Mouse (Mus musculus): ENCODE measurements around the gene Kif1b. TPM values are rescaled to one million over a fixed set of nuclear protein-coding genes. Genes with fewer than 3 reads are reported as not detected.
"Not testable (repeated sequence)": the region's sequence is repeated elsewhere in the genome, so short reads cannot be mapped to it uniquely, and the experiment has no call there.

The Kif1b gene
- polyA plus RNA-seq, 1 experiment from 2014 or later, result 41.2 TPM

DNA sequence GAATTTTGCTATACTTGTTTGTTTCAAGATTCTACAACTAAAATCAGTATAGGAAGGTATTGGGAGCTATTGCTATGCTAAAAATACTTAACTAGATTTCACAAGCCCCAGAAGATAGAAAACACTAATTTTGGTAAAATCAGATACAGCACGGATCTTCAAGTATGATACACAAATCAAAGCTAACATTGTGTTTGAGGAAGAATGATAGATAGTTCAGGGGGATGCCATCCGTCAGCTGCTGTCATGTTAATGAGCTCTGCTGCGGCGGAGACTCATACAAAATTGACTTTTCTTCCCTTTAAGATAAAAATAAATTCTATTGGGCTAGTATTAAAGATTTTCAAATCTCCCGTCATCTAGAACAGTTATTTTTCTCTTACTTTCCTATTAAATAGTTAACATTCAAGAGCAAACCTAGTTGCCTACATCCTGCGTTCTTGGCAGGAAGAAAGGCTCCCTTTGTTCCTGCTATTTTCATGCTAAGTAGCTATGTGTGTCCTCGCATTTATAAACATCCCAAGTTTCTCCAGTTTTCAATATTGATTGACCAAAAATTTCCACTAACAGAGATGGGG is 60.8 kb downstream of the Kif1b start:
- no peak for ATAC-seq (ENCODE audit: insufficient number of reproducible peaks, low FRiP score, low TSS enrichment, low read depth)
- Histone ChIP-seq H3K4me3 (replicated peaks) (no peak overlapping the region), H3K4me1 (no peaks in the 10 kb centered on the region), H3K9ac (no peak overlapping the region), H3K9me3 (replicated peaks) (no peaks in the 10 kb centered on the region), H3K27ac (replicated peaks) (no peak overlapping the region), H3K36me3 (peaks cover 69% of the 10 kb centered on the region), H3K4me2 (replicated peaks) (no peak overlapping the region), H3K27me3 (no peaks in the 10 kb centered on the region)
- 75% methylated on average over 7 of the region's 7 CpGs for WGBS

GRCm38 (mm10) chr4:149237011-149237410 is 70.5 kb downstream of the Kif1b start:
- WGBS, result 94% methylated on average over 15 of the region's 15 CpGs
- no peaks in the 10 kb centered on the region for H3K27me3 ChIP-seq
- no peak overlapping the region for H3K9ac ChIP-seq
- H3K36me3 ChIP-seq, result peaks cover 31% of the 10 kb centered on the region
- H3K4me3 ChIP-seq (replicated peaks), result no peak overlapping the region
- H3K4me2 ChIP-seq (replicated peaks), result no peak overlapping the region
- no peak overlapping the region for H3K27ac ChIP-seq (replicated peaks)
- no peak for ATAC-seq (ENCODE audit: insufficient number of reproducible peaks, low FRiP score, low TSS enrichment, low read depth)
- H3K4me1 ChIP-seq, result no peaks in the 10 kb centered on the region
- H3K9me3 ChIP-seq (replicated peaks), result no peaks in the 10 kb centered on the region

DNA sequence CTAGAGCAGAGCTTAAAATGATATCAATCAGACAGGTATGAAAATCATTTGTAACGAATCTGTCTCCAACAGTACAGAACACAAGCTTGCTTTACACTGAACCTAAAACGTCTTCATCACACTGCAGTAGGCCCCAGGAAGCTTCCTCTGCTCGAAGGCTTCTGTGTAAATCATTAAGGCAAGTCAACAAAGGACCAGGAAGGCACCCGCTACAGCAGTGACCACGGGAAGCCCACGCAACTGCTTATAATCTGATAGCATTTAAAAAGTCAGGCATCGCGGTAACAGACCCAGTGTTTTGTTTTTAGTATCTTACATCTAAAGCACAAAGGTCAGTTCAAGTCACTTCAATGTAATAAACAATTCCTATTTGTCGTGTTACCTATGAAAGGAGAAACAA is 73.6 kb downstream of the Kif1b start:
- Histone ChIP-seq H3K4me3 (replicated peaks) (no peak overlapping the region), H3K36me3 (peaks cover 27% of the 10 kb centered on the region), H3K4me1 (no peaks in the 10 kb centered on the region), H3K27ac (replicated peaks) (no peak overlapping the region), H3K9ac (no peak overlapping the region), H3K9me3 (replicated peaks) (no peaks in the 10 kb centered on the region), H3K27me3 (no peaks in the 10 kb centered on the region), H3K4me2 (replicated peaks) (no peak overlapping the region)
- ATAC-seq (ENCODE audit: insufficient number of reproducible peaks, low FRiP score, low TSS enrichment, low read depth), result no peak
- 70% methylated on average over 9 of the region's 9 CpGs for WGBS

GRCm38 (mm10) chr4:149228682-149229081 is 78.8 kb downstream of the Kif1b start:
- not testable (repeated sequence) for H3K4me3 ChIP-seq (replicated peaks); H3K27me3 ChIP-seq; H3K9ac ChIP-seq; H3K9me3 ChIP-seq (replicated peaks); H3K4me2 ChIP-seq (replicated peaks); H3K4me1 ChIP-seq; H3K27ac ChIP-seq (replicated peaks); ATAC-seq (ENCODE audit: insufficient number of reproducible peaks, low FRiP score, low TSS enrichment, low read depth)
- WGBS, result 94% methylated on average over 3 of the region's 3 CpGs
- H3K36me3 ChIP-seq, result peaks cover 14% of the 10 kb centered on the region

- no peaks in the 10 kb centered on the region for H3K9me3 ChIP-seq (replicated peaks)
- no peak overlapping the region for H3K27ac ChIP-seq (replicated peaks)
- ATAC-seq (ENCODE audit: insufficient number of reproducible peaks, low FRiP score, low TSS enrichment, low read depth), result no peak
- peaks cover 19% of the 10 kb centered on the region for H3K36me3 ChIP-seq
- H3K9ac ChIP-seq, result no peak overlapping the region
- H3K4me2 ChIP-seq (replicated peaks), result no peak overlapping the region
- H3K4me1 ChIP-seq, result no peaks in the 10 kb centered on the region
- WGBS, result 91% methylated on average over 3 of the region's 3 CpGs
- H3K27me3 ChIP-seq, result no peaks in the 10 kb centered on the region
- H3K4me3 ChIP-seq (replicated peaks), result no peak overlapping the region
These were observed 79.2 kb downstream of the Kif1b start for GRCm38 (mm10) chr4:149228256-149228655.

- Histone ChIP-seq H3K9ac (no peak overlapping the region), H3K36me3 (peaks cover 38% of the 10 kb centered on the region), H3K4me3 (replicated peaks) (no peak overlapping the region), H3K27ac (replicated peaks) (no peak overlapping the region), H3K27me3 (no peaks in the 10 kb centered on the region), H3K4me2 (replicated peaks) (no peak overlapping the region), H3K4me1 (no peaks in the 10 kb centered on the region), H3K9me3 (replicated peaks) (no peaks in the 10 kb centered on the region)
- ATAC-seq (ENCODE audit: insufficient number of reproducible peaks, low FRiP score, low TSS enrichment, low read depth), result no peak
- 69% methylated on average over 3 of the region's 3 CpGs for WGBS
These were observed 81.2 kb downstream of the Kif1b start for GRCm38 (mm10) chr4:149226311-149226710.

- H3K4me2 ChIP-seq (replicated peaks), result no peak overlapping the region
- H3K4me1 ChIP-seq, result peaks cover 8% of the 10 kb centered on the region; the same call in 1 of the 2 replicates
- no peaks in the 10 kb centered on the region for H3K27me3 ChIP-seq
- no peak overlapping the region for H3K27ac ChIP-seq (replicated peaks)
- no peak for ATAC-seq (ENCODE audit: insufficient number of reproducible peaks, low FRiP score, low TSS enrichment, low read depth)
- H3K36me3 ChIP-seq, result peaks cover 56% of the 10 kb centered on the region
- H3K4me3 ChIP-seq (replicated peaks), result no peak overlapping the region
- no peaks in the 10 kb centered on the region for H3K9me3 ChIP-seq (replicated peaks)
- H3K9ac ChIP-seq, result no peak overlapping the region
- 99% methylated on average over 3 of the region's 3 CpGs for WGBS
These were observed 84.0 kb downstream of the Kif1b start for GRCm38 (mm10) chr4:149223453-149223852.

DNA sequence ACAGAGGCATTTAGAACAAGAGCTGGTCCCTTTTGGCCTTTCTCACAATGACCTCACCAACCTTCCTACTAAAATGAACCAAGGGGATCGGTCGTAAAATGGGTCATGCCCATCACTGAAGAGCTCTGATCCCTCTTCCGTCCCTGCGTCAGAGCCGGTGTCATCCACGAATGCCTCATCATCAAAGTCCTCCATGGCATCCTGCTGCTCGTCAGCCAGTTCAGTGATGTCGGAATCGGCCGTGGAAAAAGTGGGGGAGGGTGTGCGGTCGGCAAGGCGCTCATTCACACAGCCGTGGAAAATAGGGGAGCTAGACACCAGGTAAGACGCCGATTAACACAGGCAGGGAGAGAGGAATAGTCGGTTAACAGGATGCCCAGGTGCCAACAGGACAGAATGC is 87.0 kb downstream of the Kif1b start:
- no peak overlapping the region for H3K4me3 ChIP-seq (replicated peaks)
- peaks cover 23% of the 10 kb centered on the region for H3K4me1 ChIP-seq
- peaks cover 52% of the 10 kb centered on the region for H3K36me3 ChIP-seq
- no peaks in the 10 kb centered on the region for H3K9me3 ChIP-seq (replicated peaks)
- no peak overlapping the region for H3K4me2 ChIP-seq (replicated peaks)
- peak overlapping the region; percentile 48; the same call in 1 of the 2 replicates for H3K27ac ChIP-seq (replicated peaks)
- no peak overlapping the region for H3K9ac ChIP-seq
- ATAC-seq (ENCODE audit: insufficient number of reproducible peaks, low FRiP score, low TSS enrichment, low read depth), result no peak
- no peaks in the 10 kb centered on the region for H3K27me3 ChIP-seq
- 76% methylated on average over 17 of the region's 17 CpGs for WGBS

GRCm38 (mm10) chr4:149220042-149220473 is 87.4 kb downstream of the Kif1b start:
- Histone ChIP-seq H3K4me3 (replicated peaks) (no peak overlapping the region), H3K9me3 (replicated peaks) (no peaks in the 10 kb centered on the region), H3K9ac (no peak overlapping the region), H3K4me1 (peaks cover 23% of the 10 kb centered on the region), H3K27me3 (no peaks in the 10 kb centered on the region), H3K27ac (replicated peaks) (peak overlapping the region; percentile 48; the same call in 1 of the 2 replicates), H3K4me2 (replicated peaks) (no peak overlapping the region), H3K36me3 (peaks cover 52% of the 10 kb centered on the region)
- 31% methylated on average over 5 of the region's 5 CpGs for WGBS
- 0 out of 2 replicates have a peak, but pooled peaks have one; percentile 60 for ATAC-seq (ENCODE audit: insufficient number of reproducible peaks, low FRiP score, low TSS enrichment, low read depth)

DNA sequence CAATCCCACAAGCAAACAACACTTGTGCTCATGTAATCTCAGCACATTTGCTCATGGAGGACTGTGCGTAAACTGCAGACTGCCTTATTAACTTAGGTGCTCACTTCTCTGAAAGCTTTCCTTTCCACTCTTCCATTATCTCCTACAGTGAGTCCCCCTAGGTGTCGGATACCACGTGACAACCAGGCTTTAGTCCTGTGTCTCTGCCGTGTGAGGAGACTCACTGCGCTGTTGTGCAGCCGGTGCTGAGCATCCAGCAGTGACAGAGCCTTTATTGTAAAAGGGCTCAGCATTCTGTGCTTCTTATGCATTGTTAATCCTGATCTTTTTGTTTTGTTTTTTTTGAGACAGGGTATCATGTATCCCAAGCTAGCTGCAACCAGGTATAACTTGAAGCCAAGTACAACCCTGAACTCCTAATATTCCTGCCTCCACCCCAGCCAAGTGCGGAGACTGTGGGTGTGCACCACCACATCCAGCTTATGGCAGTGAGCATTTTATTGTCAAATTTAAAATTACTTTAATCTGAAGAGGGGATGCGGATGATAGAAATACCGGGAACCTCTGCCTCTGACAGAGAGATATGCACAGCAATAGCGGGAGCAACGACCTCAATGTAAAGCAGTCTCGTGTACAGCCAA is 88.0 kb downstream of the Kif1b start:
- Histone ChIP-seq H3K4me3 (replicated peaks) (no peak overlapping the region), H3K9ac (no peak overlapping the region), H3K9me3 (replicated peaks) (no peaks in the 10 kb centered on the region), H3K4me1 (peaks cover 23% of the 10 kb centered on the region), H3K27me3 (no peaks in the 10 kb centered on the region), H3K4me2 (replicated peaks) (no peak overlapping the region), H3K36me3 (peaks cover 52% of the 10 kb centered on the region), H3K27ac (replicated peaks) (peak overlapping the region; percentile 48; the same call in 1 of the 2 replicates)
- WGBS, result 67% methylated on average over 12 of the region's 12 CpGs
- no peak for ATAC-seq (ENCODE audit: insufficient number of reproducible peaks, low FRiP score, low TSS enrichment, low read depth)

- H3K4me1 ChIP-seq, result peaks cover 23% of the 10 kb centered on the region
- H3K4me2 ChIP-seq (replicated peaks), result no peak overlapping the region
- H3K9me3 ChIP-seq (replicated peaks), result no peaks in the 10 kb centered on the region
- peaks cover 51% of the 10 kb centered on the region for H3K36me3 ChIP-seq
- 92% methylated on average over 5 of the region's 5 CpGs for WGBS
- no peak for ATAC-seq (ENCODE audit: insufficient number of reproducible peaks, low FRiP score, low TSS enrichment, low read depth)
- H3K27me3 ChIP-seq, result no peaks in the 10 kb centered on the region
- no peak overlapping the region for H3K4me3 ChIP-seq (replicated peaks)
- no peak overlapping the region for H3K9ac ChIP-seq
- H3K27ac ChIP-seq (replicated peaks), result no peak overlapping the region
These were observed 89.0 kb downstream of the Kif1b start for GRCm38 (mm10) chr4:149218476-149218875.

DNA sequence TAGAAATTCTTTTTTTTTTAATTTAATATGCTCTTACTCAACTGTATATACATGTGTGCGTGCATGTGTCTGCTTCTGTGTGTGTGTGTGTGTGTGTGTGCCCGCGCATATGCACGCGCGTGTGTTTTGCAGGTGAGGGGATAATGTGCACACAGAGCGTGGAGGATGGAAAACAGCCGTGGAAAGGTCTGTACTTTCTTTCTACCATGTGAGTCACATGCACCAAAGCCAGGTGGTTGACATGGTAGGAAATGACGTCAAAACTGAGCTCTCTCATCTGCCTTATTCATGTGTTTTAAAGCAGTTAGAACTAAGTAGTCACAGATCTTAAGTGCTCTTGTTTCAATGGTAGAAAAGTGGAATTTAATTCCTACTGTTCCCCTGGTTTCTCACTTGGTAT is 91.5 kb downstream of the Kif1b start:
- Histone ChIP-seq H3K4me1 (peaks cover 23% of the 10 kb centered on the region), H3K9me3 (replicated peaks) (no peaks in the 10 kb centered on the region), H3K36me3 (peaks cover 51% of the 10 kb centered on the region), H3K4me3 (replicated peaks) (no peak overlapping the region), H3K27me3 (no peaks in the 10 kb centered on the region), H3K4me2 (replicated peaks) (no peak overlapping the region), H3K9ac (no peak overlapping the region), H3K27ac (replicated peaks) (0 out of 2 replicates have a peak overlapping the region, but pooled peaks have one; percentile 19)
- ATAC-seq (ENCODE audit: insufficient number of reproducible peaks, low FRiP score, low TSS enrichment, low read depth), result no peak
- 43% methylated on average over 9 of the region's 9 CpGs for WGBS
